Mouse (Mus musculus): ENCODE measurements at regions not wholly inside any gene's neighbourhood (a gene's known extent, or its start where the extent isn't known, plus 50 kb on each side); places are given as distances from the start of the nearest gene placed in this dataset.

DNA sequence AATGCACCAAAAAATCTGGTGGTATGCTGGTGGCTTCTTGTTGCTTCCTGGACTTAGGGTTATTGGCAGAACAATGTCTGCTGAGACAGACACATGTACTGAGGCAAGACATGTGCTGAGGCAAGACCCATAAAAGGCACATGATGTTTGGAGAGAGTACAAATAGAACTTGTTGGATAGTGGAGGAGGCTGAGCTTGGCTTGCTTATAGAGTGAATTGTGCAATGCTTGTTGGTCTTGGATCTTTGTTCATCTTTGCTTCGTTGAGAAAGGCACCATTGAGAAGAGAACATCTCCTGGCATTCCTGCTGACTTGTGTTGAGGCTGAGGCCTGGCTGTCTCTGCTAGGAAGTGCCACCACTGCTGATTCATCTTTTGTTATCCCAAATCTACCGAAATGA, 117.8 kb upstream of the Tbc1d2b start:
- TF ChIP-seq CTCF (conservative IDR thresholded peaks at IDR 0.05; ENCODE audit: low read length), result no peak
- TF ChIP-seq NANOG (IDR thresholded peaks at IDR 0.05; ENCODE audit: borderline replicate concordance, low read length), result no peak
